Mouse (Mus musculus): ENCODE results near the gene Lrrk1. TPM values are rescaled to one million over a fixed set of nuclear protein-coding genes. Genes with fewer than 3 reads are reported as not detected.

Lrrk1 gene
- total RNA-seq, 2 experiments from 2014 or later: 4.8 to 6.9 TPM

DNA sequence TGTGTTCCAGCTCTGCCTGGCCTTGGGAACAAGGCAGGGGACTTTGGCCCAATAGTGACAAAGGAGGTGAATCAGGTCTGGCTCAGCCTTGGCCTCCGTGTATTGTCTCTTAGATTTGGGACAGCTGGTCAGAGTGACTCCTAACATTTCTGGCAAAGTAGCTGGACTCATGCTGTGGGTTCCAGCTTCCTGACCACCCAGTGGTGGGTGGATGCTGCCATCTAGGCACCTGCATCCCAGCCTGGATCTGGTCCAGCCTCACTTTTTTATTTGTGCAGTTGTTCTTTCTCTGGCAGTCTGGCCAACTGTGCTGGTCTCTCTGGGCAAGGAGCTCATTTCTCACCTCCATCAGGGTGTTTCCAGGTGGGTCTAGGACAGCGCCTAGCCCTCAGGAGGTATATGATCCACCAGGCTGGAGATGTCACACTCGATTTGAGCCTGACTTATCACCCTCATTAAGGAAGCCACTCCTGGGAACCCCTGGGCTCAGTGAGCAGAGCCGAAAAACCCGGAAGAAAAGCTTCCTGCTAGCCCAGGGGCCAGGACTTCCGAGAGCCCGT is 144.3 kb downstream of the Lrrk1 start:
- intact Hi-C loops (cut with DNase I; ENCODE audit: low total_unique reads): no loop called here
- DNase-seq: no peak

DNA sequence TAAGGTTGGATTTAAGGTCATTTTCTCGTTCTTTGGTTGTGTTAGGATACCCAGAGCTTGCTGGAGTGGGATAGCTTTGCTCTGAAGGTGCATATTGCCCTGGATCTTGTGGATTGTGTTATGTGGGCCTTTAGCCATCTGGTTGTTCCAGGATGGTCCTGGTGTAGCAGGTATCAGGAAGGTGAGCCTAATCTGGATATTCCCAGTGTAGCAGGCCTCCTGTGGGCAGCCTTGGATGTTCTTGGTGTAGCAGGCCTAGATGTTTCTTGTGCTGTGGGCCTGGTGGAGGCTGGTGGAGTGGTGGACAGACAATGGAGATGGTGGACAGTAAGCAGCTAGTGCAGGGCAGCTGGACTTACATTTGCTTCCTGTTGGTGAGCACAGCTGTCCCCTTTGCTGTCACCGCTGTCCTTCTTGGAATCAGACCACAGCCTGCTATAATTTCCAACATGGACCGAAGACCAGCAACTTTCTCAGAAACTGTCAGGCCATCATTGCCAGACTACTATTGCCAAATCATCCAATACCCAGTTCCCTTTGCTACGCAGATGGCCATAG is 146.2 kb downstream of the Lrrk1 start:
- intact Hi-C loops (cut with DNase I; ENCODE audit: low total_unique reads): no loop called here

DNA sequence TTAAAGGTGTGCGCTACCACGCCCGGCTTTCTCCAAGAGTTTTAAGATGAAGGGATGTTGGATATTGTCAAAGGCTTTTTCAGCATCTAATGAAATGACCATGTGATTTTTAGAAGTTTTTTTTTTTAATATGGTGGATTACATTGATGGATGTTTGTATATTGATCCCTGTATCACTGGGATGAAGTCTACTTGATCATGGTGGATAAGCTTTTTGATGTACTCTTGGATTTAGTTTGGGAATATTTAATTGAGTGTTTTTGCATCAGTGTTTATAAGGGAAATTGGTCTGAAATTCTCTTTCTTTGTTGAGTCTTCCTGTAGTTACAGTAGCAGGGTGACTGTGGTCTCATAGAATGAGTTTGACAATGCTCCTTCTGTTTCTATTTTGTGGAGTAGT is 150.0 kb downstream of the Lrrk1 start:
- intact Hi-C loops (cut with DNase I; ENCODE audit: low total_unique reads): no loop called here

More for the DNA sequence above, 146.2 kb downstream of the Lrrk1 start:
- DNase-seq: no peak

DNA sequence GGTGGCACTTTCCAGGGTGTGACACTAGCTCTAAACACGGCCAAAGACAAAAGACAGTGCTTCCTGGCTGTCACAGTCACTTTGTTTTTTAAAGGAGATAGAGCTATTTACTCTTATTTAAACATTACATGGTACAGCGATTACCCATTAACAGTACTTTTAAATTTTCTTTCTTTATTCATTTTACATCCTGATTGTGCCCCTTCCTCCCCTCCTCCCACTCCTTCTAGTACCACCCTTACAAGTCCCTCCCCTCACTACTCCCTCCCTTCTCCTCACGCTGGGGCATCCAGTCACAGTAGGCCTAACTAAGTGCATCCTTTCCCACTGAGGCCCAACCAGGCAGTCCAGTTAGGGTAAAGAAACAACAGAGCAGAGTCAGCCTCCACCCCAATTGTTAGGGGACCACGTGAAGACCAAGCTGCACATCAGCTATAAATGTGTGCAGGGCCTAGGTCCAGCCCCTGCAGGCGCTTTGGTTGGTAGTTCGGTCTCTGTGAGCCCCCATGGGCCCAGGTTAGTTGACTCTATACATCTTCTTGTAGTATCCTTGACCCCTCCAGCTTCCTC is 154.1 kb downstream of the Lrrk1 start:
- intact Hi-C loops (cut with DNase I; ENCODE audit: low total_unique reads): no loop called here

More for the DNA sequence above, 150.0 kb downstream of the Lrrk1 start:
- DNase-seq: no peak

DNA sequence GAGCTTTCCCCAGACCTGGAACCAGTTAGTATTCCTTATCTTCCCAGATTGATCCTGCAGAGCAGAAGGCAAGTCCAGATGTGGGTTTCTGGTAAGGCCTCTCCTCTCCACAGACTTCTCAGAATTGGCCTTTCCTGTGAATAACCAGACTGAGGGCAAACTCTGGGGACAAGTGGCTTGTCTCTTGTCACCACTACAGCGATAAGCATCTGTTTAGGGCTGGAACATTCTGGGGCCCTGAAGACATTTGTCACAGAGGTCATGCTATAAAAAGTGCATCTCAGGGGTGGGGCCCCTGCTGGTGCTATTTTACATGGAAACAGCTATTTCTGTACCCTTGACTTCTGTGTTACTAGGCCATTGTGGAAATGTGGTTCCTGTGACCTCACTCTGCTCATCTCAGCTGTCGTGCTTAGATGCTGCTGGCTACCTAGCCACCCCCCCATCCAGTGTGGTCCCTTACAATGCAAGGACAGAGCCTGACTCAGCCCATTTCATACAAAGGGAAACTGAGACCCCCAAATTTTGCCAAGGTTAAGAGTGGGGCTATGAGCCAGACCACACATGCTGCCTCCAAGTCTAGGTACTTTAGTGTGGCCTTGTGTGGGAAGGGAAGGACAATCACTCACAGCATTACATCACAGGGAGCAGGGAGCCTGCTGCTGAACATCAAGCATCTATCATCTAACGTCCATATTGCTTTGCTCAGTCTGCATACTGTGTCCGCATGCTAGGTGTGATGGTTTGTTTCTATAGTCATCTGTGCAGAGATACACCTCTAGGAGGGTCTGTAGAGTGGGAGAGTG is 154.8 kb downstream of the Lrrk1 start:
- DNase-seq: no peak
- intact Hi-C loops (cut with DNase I; ENCODE audit: low total_unique reads): no loop called here

More for the DNA sequence above, 154.1 kb downstream of the Lrrk1 start:
- DNase-seq: no peak

DNA sequence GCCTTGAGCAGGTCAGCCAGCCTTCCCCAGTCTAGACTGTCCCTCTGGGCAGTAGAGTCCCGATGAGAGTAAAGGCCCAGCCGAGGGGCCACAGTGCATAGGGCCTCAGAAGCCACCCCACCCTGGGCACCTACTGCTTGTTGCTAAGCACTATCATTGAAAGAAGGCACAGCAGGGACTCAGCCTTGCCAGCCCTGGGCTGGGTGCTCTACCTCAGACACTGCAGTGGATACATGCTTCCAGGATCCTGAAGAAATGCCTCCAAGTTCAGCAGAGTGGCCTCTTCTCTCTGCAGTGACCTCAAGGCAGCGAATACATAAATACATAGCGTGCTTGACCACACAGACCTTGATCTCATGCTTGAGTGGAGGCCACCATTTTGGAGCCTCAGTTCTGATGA is 156.3 kb downstream of the Lrrk1 start:
- intact Hi-C loops (cut with DNase I; ENCODE audit: low total_unique reads): no loop called here
- no peak for DNase-seq

DNA sequence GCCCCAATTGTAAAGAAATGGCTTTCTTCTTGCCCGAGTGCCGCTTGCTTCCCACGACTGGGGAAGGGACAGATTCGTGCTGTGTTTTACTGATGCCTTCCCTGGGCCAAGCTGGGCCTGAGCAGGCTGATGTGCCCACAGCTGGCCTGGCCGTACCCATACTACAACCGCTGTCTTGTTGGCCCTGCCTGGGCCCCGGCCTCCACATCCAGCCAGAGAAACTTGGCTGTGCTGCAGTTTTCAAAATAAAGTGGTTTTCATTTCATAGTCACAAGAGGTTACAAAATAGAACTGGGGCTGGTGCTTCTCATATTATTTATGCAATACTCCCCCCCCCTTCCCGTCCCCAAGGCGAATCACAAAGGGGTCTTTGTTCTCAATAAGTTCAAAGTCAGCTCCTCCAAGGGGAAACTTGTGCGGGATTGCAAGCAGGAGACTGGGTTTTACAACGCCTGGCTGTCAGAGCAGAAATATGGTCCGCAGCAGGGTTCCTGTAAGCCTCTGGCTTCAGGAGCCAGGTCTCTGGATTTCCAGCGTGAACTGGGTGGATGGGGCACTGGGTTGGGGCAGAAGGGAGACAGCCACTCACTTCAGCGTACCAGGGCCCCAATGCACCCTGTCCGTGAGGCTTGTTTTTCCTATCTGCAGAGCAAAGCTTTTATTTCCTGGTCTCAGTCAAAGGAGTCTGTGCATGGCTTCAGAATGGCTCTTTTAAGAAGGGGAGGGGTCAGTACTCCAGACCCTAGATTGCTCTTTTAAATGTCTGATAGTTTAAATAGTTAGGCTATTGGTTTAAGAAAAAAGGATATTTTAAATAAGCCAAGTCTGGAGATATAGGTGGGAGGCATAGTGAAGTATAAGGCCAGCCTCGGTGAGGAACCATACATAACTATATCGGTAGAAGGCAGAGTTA is 157.3 kb downstream of the Lrrk1 start:
- intact Hi-C loops (cut with DNase I; ENCODE audit: low total_unique reads): no loop called here
- DNase-seq: peak; percentile 29

DNA sequence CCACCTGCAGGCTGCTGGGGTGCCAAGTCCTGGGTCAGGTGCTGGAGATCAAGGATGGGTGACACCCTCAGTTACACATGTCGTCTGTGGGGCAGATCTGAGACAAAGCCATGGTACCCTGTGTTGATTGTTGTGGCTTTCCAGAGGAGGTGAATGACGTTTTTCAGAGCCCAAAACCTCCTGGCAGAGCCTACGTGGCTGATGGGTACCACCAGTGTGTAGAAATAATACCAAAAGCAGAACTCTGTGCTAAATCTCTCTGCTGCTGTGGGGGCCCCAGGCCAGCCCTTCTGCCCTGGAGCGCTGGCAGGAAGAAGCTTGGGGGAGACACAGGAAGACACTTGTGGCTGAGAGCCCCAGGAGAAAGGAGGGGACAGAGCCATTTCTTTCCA is 157.9 kb downstream of the Lrrk1 start:
- DNase-seq: no peak
- intact Hi-C loops (cut with DNase I; ENCODE audit: low total_unique reads): no loop called here

DNA sequence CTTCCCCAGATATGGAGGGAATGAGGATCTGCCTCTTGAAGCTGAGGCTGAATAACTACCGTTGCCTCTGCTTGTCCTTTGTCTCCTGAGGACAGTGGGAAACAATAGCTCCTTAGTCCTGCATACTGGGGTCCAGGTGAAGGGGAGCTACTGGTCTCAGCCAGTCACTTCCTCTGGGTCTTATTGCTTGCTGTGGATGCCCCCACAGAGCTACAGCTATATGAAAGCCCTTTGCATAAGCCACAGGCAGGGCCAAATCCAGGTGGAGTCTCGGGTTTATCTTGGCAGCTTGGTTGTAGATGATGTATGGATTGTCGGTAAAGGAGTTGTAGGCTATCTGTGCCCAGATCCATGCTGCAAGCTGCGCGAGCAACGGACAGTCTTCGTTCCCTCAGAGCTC is 158.7 kb downstream of the Lrrk1 start:
- DNase-seq: no peak
- intact Hi-C loops (cut with DNase I; ENCODE audit: low total_unique reads): no loop called here

DNA sequence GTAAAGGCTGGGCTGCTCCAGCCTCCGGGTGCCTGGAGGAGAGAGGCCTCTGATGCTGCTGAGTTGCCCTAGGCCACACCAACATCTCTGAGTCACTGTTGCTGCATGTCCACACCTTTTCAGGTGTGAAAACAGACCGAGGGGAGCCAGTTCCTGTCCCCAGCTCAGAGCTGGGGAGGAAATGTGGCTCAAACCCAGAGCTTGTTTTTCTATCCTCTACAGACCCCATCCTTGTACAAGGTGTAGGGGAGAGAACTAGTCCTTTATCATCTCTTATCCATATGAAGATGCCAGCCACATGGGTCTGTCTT is 159.6 kb downstream of the Lrrk1 start:
- no peak for DNase-seq

DNA sequence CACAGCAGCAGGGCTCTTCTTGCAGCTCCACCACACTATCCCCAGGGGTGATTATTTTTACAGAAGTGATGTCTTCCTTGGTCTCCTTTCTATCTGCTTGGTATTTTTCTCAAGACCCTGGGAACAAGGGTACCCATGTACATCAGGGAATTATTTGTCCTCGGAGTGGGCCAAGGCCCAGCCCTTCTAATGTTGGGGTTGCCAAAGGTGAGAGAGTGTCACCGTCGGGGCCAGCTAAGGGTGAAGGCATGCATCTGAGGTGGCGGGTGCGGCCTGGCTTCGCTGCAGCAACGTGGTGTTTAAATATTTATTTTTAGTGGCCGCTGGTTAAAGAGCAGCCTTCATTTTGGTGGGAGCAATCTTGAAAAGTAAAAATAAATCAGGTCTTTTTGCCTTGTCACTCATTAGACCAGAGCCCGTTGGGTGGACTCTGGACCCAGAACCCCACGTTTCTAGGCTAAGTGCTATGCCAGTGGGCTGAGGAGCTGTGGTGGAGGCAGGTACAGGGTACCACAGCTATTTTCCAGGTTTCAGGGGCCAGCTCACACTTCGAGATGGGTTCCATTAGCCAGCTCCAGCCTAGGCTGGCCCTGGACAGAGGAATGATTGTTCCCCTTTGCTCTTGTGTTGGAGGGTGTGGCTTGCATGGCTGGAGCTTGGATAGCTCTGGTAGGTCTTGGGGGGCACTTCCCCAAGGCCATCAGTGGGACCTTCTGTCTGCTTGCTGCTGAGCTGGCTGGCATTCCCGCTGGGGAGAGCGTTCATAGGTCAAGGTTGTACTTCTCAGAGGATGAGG is 160.1 kb downstream of the Lrrk1 start:
- DNase-seq: no peak
- intact Hi-C loops (cut with DNase I; ENCODE audit: low total_unique reads): no loop called here

More for the DNA sequence above, 159.6 kb downstream of the Lrrk1 start:
- intact Hi-C loops (cut with DNase I; ENCODE audit: low total_unique reads): no loop called here

DNA sequence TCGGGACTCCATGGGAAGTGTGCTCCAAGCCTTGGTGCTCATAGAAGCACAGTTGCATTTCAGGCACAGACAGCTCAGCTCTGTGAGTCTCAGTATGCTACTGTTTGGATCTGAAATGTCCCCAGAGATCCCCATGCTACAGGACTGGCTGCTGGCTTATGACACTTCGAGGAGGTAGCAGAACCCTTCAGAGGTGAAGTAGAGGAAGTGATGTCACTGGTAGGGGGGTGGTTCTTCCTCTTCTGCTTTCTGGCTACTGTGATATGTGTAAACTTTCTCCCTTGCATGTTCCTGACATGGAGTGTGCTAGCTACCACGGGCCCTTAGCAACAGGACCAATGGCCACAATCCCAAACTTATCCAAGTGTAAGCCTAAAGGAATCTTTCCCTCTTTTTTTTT is 162.3 kb downstream of the Lrrk1 start:
- intact Hi-C loops (cut with DNase I; ENCODE audit: low total_unique reads): no loop called here

DNA sequence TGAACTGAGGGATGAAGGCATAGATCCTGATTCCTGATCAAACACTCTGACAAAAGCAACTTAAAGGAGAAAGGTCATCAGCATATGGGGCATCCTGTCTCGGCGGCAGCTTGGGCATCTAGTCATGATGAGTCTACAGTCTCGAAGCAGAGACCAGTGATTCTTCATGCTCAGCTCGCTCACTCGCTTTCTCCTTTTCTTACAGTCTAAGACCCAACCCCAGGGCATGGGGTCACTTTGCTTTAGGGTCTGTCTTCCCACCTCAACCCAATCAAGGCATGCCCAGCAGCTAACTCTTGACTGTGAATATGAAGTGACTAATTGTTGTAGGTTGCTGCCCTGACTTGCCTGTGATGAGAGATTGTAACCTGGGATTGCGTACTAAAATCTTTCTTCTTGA is 163.6 kb downstream of the Lrrk1 start:
- DNase-seq: no peak
- intact Hi-C loops (cut with DNase I; ENCODE audit: low total_unique reads): no loop called here

More for the DNA sequence above, 162.3 kb downstream of the Lrrk1 start:
- DNase-seq: no peak

DNA sequence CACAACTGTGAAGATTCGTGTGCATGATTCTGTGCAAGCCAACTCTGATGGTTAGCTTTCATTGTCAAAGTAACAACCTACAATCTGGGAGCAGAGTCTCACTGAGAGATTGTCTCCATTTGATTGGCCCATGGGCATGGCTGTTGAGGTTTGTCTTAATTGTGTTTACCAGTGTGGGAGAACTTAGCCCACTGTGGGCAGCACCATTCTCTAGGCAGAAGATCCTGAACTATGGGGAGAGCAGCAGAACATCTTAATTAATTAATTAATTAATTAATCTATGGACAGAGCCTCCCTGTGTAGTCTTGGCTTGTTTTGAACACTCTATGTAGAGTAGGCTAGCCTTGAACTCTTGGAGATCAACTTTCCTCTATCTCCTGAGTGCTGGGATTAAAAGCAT is 164.4 kb downstream of the Lrrk1 start:
- intact Hi-C loops (cut with DNase I; ENCODE audit: low total_unique reads): no loop called here
- DNase-seq: no peak

DNA sequence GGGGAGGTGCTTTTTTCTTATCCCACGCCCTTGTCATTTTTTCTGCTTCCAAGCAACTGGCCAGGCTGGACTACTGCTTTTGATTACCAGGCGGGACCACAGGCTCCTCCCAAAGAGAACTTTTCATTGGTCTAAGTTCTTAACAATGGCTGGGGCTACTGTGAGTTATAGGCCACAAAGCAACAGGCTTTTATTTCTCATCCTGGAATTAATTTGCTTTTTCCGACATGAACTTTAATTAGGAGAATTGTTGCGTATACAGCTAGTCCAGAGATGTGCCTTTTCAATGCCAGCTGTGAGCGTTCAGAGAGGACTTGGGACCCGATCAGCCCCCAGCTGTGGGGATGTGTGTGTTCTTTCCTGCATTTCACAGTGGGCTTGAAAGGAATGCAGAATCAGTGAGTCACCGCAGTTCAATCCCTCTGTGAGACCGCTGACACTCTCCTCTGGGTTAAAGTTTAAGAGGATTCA is 165.5 kb downstream of the Lrrk1 start:
- intact Hi-C loops (cut with DNase I; ENCODE audit: low total_unique reads): no loop called here
- no peak for DNase-seq

DNA sequence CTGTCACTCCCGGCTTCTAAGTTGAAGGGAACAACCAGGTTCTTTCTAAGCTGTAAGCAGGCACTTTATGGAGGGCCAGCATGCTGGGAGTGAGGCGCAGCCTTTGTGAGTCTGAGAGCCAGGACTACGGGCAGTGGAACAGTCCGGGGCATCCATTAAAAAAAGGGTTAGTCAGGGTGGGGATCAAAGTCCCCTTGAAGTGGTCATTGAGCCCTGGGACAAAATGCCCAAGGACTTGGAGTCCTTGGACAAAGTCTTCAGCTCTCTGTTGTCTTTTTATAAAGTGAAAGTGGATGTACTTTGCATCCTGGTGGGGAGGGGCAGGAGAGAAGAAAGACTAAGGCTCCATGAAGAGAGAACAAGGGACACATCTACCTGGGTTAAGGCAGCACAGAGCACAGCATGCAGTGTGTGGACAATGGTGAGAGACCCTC is 168.3 kb downstream of the Lrrk1 start:
- no peak for DNase-seq
- intact Hi-C loops (cut with DNase I; ENCODE audit: low total_unique reads): no loop called here

DNA sequence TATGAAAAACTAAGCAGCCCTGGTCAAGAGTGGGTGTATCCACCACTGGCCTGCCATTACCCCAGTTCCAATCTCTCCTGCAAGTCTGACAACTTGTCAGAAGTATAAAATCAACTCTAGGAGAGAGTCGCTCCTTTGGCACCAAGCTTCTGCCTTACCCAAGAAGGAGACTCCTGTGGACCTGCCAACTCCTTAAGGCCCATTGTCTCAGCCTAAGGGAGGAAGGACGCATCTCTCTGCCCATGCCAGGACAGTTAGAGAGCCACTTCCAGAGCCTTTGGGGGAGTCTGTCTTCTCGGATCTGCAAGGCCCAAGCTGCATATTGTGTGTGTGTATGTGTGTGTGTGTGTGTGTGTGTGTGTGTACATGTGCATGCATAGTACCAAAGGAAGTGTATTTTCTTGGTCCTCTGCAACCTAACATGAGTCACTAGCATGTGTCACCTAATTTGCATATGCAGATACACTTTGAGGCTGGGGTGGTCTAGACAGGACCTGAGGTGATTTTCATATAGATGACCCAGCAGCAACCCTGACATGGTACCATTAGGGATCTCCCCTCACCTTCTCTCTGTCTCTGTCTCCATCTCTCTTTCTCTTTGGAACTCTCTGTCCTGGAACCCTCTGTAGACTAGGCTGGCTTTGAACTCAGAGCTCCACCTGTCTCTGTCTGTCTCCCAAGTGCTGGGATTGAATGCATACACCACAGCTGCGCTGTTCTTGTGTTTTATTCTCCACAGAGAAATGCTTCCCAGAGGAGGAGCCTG is 168.9 kb downstream of the Lrrk1 start:
- DNase-seq: no peak
- intact Hi-C loops (cut with DNase I; ENCODE audit: low total_unique reads): no loop called here

Measured in gastrocnemius, postnatal 14 days (tissue).